Mouse (Mus musculus): ENCODE results near the gene Gm45062.

GRCm38 (mm10) chr6:8403127-8403526 is 143.9 kb downstream of the Gm45062 start:
- TF ChIP-seq POLR2A (IDR thresholded peaks at IDR 0.05; ENCODE audit: low read depth, low read length) (no peak), CTCF (IDR thresholded peaks at IDR 0.05; ENCODE audit: extremely low read depth, insufficient read length, insufficient replicate concordance, low read depth, low read length) (no peak)
